Mouse (Mus musculus) CH12.LX (cell line): ENCODE results near the gene Stx8. TPM values are rescaled to one million over a fixed set of nuclear protein-coding genes. Genes with fewer than 3 reads are reported as not detected.

Source experiments
- DNase-seq: peaks from one replicate; pipeline ENCODE4 v3.0.0-alpha.2; 2013; ENCODE audit errors: extremely low read depth
- H3K27ac ChIP-seq: 2 replicates; pipeline ENCODE4 v1.5.1; 2012; ENCODE audit warnings: low read depth, mild to moderate bottlenecking, control low read depth, moderate library complexity; ENCODE audit not compliant: insufficient read depth
- H3K27me3 ChIP-seq: replicated peaks from 2 replicates; pipeline ENCODE3; 2012; ENCODE audit warnings: inconsistent platforms
- H3K36me3 ChIP-seq, 2 experiments: replicated peaks in 1 of 2; 2 replicates each; pipeline versions ENCODE3 to v1.6.1; 2012; ENCODE audit warnings: inconsistent platforms in 1 of 2, low read length in 1 of 2, mild to moderate bottlenecking in 1 of 2, mixed read lengths in 1 of 2, moderate library complexity in 1 of 2; ENCODE audit not compliant: control insufficient read depth in 1 of 2, insufficient read depth in 1 of 2
- H3K4me1 ChIP-seq, 2 experiments: 2 replicates each; pipeline ENCODE4 v1.6.1; 2012; ENCODE audit warnings: inconsistent platforms in 1 of 2, moderate library complexity in 1 of 2; ENCODE audit not compliant: insufficient read depth in 2 of 2, control insufficient read depth in 1 of 2
- H3K4me2 ChIP-seq: 2 replicates; pipeline ENCODE4 v1.6.1; 2012; ENCODE audit warnings: low read depth, mild to moderate bottlenecking, control low read depth; ENCODE audit not compliant: poor library complexity, insufficient read depth, severe bottlenecking
- H3K4me3 ChIP-seq, 3 experiments: fragments of 150-350 bp in 1 of 3; sonication (generic) in 1 of 3; replicated peaks in 1 of 3; 2 replicates each; pipeline versions ENCODE3 to v1.5.1; 2011 to 2012; ENCODE audit warnings: low read depth in 2 of 3, low read length in 2 of 3, mild to moderate bottlenecking in 2 of 3, moderate library complexity in 2 of 3, control low read depth in 1 of 3, improper control_type of control experiment in 1 of 3, inconsistent platforms in 1 of 3, mixed read lengths in 1 of 3; ENCODE audit not compliant: poor library complexity in 1 of 3
- H3K79me2 ChIP-seq: replicated peaks from 2 replicates; pipeline ENCODE4 v1.6.1; 2012; ENCODE audit warnings: mild to moderate bottlenecking, moderate library complexity; ENCODE audit not compliant: control insufficient read depth, poor library complexity, insufficient read depth, severe bottlenecking; ENCODE audit errors: extremely low read depth
- H3K9ac ChIP-seq: 2 replicates; pipeline ENCODE4 v1.6.1; 2012; ENCODE audit warnings: low read depth, mild to moderate bottlenecking, control low read depth, moderate library complexity; ENCODE audit not compliant: insufficient read depth
- H3K9me3 ChIP-seq: replicated peaks from 2 replicates; pipeline ENCODE3; 2012; ENCODE audit warnings: low read length, inconsistent platforms, mixed read lengths
- BHLHE40 ChIP-seq: IDR thresholded peaks from 2 replicates; pipeline ENCODE4 v1.6.1; 2011; ENCODE audit warnings: mild to moderate bottlenecking, low read depth, low read length, improper control_type of control experiment
- CTCF ChIP-seq, 2 experiments: IDR thresholded peaks in 1 of 2; conservative IDR thresholded peaks in 1 of 2; 2 replicates each; pipeline ENCODE4 v1.5.1; 2011 to 2012; ENCODE audit warnings: low read depth in 2 of 2, low read length in 2 of 2, improper control_type of control experiment in 1 of 2, inconsistent platforms in 1 of 2, mild to moderate bottlenecking in 1 of 2, moderate library complexity in 1 of 2
- ELF1 ChIP-seq: IDR thresholded peaks from 2 replicates; pipeline ENCODE4 v1.6.1; 2014; ENCODE audit warnings: low read depth, mild to moderate bottlenecking, inconsistent platforms, low read length, improper control_type of control experiment
- ETS1 ChIP-seq: conservative IDR thresholded peaks from 2 replicates; pipeline ENCODE4 v1.6.1; 2012; ENCODE audit warnings: low read depth, mild to moderate bottlenecking, inconsistent platforms, low read length, improper control_type of control experiment, moderate library complexity
- HCFC1 ChIP-seq: IDR thresholded peaks from 2 replicates; pipeline ENCODE4 v1.6.1; 2012; ENCODE audit warnings: low read depth, mild to moderate bottlenecking, inconsistent platforms, low read length, improper control_type of control experiment
- IRF4 ChIP-seq: IDR thresholded peaks from 2 replicates; pipeline ENCODE4 v1.6.1; 2014; ENCODE audit warnings: low read depth, mild to moderate bottlenecking, inconsistent platforms, low read length, improper control_type of control experiment
- MAZ ChIP-seq: IDR thresholded peaks from 2 replicates; pipeline ENCODE4 v1.6.1; 2012; ENCODE audit warnings: low read depth, mild to moderate bottlenecking, inconsistent platforms, low read length, improper control_type of control experiment, moderate library complexity
- MXI1 ChIP-seq: IDR thresholded peaks from 2 replicates; pipeline ENCODE4 v1.6.1; 2011; ENCODE audit warnings: mild to moderate bottlenecking, low read depth, low read length, improper control_type of control experiment
- NELFE ChIP-seq: IDR thresholded peaks from 2 replicates; pipeline ENCODE4 v1.6.1; 2011; ENCODE audit warnings: low read depth, low read length, improper control_type of control experiment
- NRF1 ChIP-seq: IDR thresholded peaks from 2 replicates; pipeline ENCODE4 v1.6.1; 2014; ENCODE audit warnings: low read depth, mild to moderate bottlenecking, inconsistent platforms, low read length, improper control_type of control experiment, moderate library complexity
- SIN3A ChIP-seq: IDR thresholded peaks from 2 replicates; pipeline ENCODE4 v1.6.1; 2012; ENCODE audit warnings: low read length, improper control_type of control experiment, inconsistent platforms
- TBP ChIP-seq: conservative IDR thresholded peaks from 2 replicates; pipeline ENCODE4 v1.6.1; 2011; ENCODE audit warnings: low read depth, low read length, improper control_type of control experiment
- UBTF ChIP-seq: IDR thresholded peaks from 2 replicates; pipeline ENCODE4 v1.6.1; 2012; ENCODE audit warnings: low read depth, mild to moderate bottlenecking, inconsistent platforms, low read length, improper control_type of control experiment, moderate library complexity
- ZKSCAN1 ChIP-seq: IDR thresholded peaks from 2 replicates; pipeline ENCODE4 v1.6.1; 2012; ENCODE audit warnings: low read depth, inconsistent platforms, low read length, improper control_type of control experiment, borderline replicate concordance
- ZMIZ1 ChIP-seq: IDR thresholded peaks from 2 replicates; pipeline ENCODE4 v1.6.1; 2012; ENCODE audit warnings: low read depth, mild to moderate bottlenecking, inconsistent platforms, low read length, improper control_type of control experiment
- ZNF384 ChIP-seq: IDR thresholded peaks from 2 replicates; pipeline ENCODE4 v1.6.1; 2012; ENCODE audit warnings: low read depth, low read length, improper control_type of control experiment, inconsistent platforms
- dilution Hi-C: fragments of 300-500 bp; cut with MboI; formaldehyde crosslinking; loops from 2 replicates; pipeline ENCODE4 v1.14.3; 2020; ENCODE audit warnings: low sequenced_read_pairs; ENCODE audit not compliant: extremely low pct_unique_long_range_greater_than_20kb, extremely low pct_ligation_motif_present
- in situ Hi-C: fragments of 300-500 bp; cut with MboI; formaldehyde crosslinking; loops from 3 replicates; pipeline ENCODE4 v1.14.3; 2019; ENCODE audit warnings: low sequenced_read_pairs, low pct_ligation_motif_present, low pct_unique_long_range_greater_than_20kb, mixed read lengths
- polyA plus RNA-seq: library from polyadenylated mRNA; unstranded; fragments of >175 nt; gene quantifications from 2 replicates; pipeline ENCODE4 v1.2.1, GENCODE M21; 2012; ENCODE audit warnings: low read depth; ENCODE audit not compliant: insufficient read length
- total RNA-seq, 2 experiments: library from RNA; depleted of rRNA; stranded (reverse); fragments of 300-350 nt in 1 of 2; fragments of >200 nt in 1 of 2; gene quantifications; 2 replicates each; pipeline ENCODE4 v1.2.3; 2012 to 2014

The Stx8 gene
- total and polyA plus RNA-seq, 3 experiments, result 31.8 to 57.9 (median 35.2) TPM

DNA sequence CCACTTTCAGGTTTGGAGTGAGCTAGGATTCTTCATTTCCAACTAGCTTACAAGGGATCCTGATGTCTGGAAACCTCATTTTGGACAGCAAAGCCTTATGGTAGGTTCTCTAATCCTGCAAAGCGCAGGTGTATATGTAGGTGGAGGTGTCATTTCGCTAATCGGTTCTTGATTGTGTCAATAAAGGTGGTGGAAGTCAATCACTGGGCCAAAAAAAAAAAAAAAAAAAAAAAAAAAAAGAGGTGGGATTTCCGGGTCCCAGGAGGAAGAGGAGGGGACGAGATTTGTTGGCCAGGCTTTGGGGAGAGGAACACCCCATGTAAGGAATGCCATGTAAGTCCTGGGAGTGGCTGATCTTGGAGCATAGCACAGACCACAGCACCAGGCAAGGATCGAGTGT, 11.6 kb upstream of the Stx8 start:
- Histone ChIP-seq H3K27me3 (peaks cover 5% of the 10 kb centered on the region), H3K79me2 (no peaks in the 10 kb centered on the region), H3K4me1 (no peaks in the 10 kb centered on the region; a peak in 1 of 4 replicates), H3K36me3 (no peaks in the 10 kb centered on the region), H3K4me2 (no peak overlapping the region), H3K4me3 (no peak overlapping the region), H3K9ac (no peak overlapping the region), H3K27ac (no peak overlapping the region), H3K9me3 (peaks cover 3% of the 10 kb centered on the region)
- in situ Hi-C loops (no loop called here), dilution Hi-C loops (no loop called here)
- no peak for TF ChIP-seq UBTF
- TF ChIP-seq ZKSCAN1, result no peak
- no peak for TF ChIP-seq BHLHE40
- TF ChIP-seq ZMIZ1, result no peak
- TF ChIP-seq IRF4, result no peak
- peak; percentile 56 for TF ChIP-seq ZNF384
- no peak for TF ChIP-seq ETS1
- TF ChIP-seq HCFC1, result no peak
- no peak for DNase-seq

DNA sequence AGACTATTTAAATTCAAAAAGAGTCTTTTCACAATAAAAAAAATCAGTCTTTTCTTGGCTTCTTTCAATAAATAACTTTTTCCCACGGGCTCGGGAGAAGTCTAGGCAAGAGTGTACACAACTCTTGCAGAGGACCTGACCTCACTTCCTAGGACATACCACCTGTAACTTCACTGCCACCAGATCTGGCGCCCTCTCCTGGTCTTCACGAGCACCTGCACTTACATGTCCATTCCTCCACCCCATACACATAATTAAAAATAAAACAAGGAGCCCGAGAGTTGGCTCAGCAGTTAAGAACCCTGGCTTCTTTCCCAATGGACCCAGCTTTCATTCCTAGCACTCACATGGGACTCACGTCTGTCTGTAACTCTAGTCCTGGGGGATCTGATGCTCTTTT, 1.9 kb upstream of the Stx8 start:
- no peak overlapping the region for H3K9ac ChIP-seq
- no peak overlapping the region for H3K27ac ChIP-seq
- TF ChIP-seq CTCF (conservative IDR thresholded peaks at IDR 0.05 in 1 of 2, IDR thresholded peaks at IDR 0.05 in 1 of 2; ENCODE audit: low read depth in 2 of 2, low read length in 2 of 2), result peak; percentile 18 to 45; a peak in 2 of 4 replicates
- TF ChIP-seq MAZ, result no peak
- TF ChIP-seq, all 38 proteins: peak for 1
- Histone ChIP-seq H3K4me1 (peaks cover 4 to 25% of the 10 kb centered on the region in 2 experiments), H3K4me2 (no peak overlapping the region), H3K4me3 (no peak overlapping the region), H3K79me2 (peaks cover 14% of the 10 kb centered on the region; the same call in 1 of the 2 replicates), H3K36me3 (peaks cover 0 to 3% of the 10 kb centered on the region in 2 experiments), H3K9me3 (peaks cover 7% of the 10 kb centered on the region), H3K27me3 (peaks cover 13% of the 10 kb centered on the region)
- dilution Hi-C loops (no loop called here), in situ Hi-C loops (no loop called here)
- peak; percentile 39 for DNase-seq

DNA sequence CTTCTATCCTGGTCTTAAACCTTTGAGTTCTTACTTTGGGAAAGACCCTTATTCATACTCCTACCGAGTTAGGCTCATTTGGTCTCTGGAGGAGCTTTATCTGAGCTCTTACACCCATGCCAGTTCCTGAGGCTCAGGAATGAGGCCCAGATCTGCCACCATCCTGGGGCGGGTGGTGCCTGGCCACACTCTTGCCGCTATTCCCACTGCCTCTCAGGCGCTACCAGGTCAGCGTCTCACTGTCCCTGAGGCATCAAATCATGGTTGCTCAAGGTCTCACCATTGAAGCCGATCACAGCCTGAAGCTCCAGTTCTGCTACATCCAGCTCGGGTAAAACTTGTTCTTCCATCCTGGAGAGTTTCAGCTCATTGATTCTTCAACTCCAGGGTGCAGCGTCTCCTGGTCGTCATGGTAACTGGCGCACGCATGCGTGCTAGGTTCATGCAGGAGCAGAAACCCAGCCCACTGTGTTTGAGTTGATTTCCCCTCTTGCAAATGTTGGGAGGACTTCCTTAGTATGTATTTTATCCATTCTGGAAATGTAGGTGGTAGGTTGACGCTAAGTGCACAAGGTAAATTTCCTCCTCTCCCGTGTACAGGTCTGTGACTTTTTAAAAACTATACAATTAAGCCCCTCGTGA, 630 bp upstream of the Stx8 start, which contains the start of gene Cfap52:
Cfap52 (minus strand) TSS at position 410 of the 642 bp plus-strand sequence.
- Histone ChIP-seq H3K36me3 (peaks cover 5 to 15% of the 10 kb centered on the region in 2 experiments), H3K27me3 (peaks cover 11% of the 10 kb centered on the region), H3K9ac (peak within 1 kb of the TSS; percentile 77), H3K4me2 (peak within 1 kb of the TSS; percentile 92), H3K79me2 (peaks cover 14% of the 10 kb centered on the region; the same call in 1 of the 2 replicates), H3K9me3 (no peaks in the 10 kb centered on the region), H3K4me3 (peak within 1 kb of the TSS; percentile 78 to 97 (median 90)), H3K4me1 (peaks cover 4 to 30% of the 10 kb centered on the region in 2 experiments), H3K27ac (no peak within 1 kb of the TSS)
- peak; percentile 90 for DNase-seq
- dilution Hi-C loops (no loop called here), in situ Hi-C loops (no loop called here)
- peak; percentile 70 for TF ChIP-seq SIN3A
- TF ChIP-seq ZMIZ1, result no peak
- TF ChIP-seq MXI1, result peak; percentile 94
- no peak for TF ChIP-seq BHLHE40
- no peak; the same call in 1 of the 2 replicates for TF ChIP-seq NELFE
- no peak for TF ChIP-seq TBP
- TF ChIP-seq NRF1, result peak; percentile 92
- 0 out of 2 replicates have a peak, but pooled peaks have one; percentile 7 for TF ChIP-seq MAZ
- peak; percentile 53; the same call in 1 of the 2 replicates for TF ChIP-seq ELF1
- TF ChIP-seq CTCF (conservative IDR thresholded peaks at IDR 0.05 in 1 of 2, IDR thresholded peaks at IDR 0.05 in 1 of 2; ENCODE audit: low read depth in 2 of 2, low read length in 2 of 2), result no peak
- no peak for TF ChIP-seq IRF4
- no peak for TF ChIP-seq UBTF
